Mouse (Mus musculus) liver, embryonic 14.5 days (tissue): ENCODE data around the gene Lpp.

ENCODE experiments used
- CTCF ChIP-seq: IDR thresholded peaks from 2 replicates; pipeline ENCODE4 v1.5.1; 2016; ENCODE audit warnings: antibody characterized with exemption, low read depth, control low read depth
- EP300 ChIP-seq: IDR thresholded peaks from 2 replicates; pipeline ENCODE4 v1.6.1; 2016; ENCODE audit warnings: antibody characterized with exemption, low read depth

DNA sequence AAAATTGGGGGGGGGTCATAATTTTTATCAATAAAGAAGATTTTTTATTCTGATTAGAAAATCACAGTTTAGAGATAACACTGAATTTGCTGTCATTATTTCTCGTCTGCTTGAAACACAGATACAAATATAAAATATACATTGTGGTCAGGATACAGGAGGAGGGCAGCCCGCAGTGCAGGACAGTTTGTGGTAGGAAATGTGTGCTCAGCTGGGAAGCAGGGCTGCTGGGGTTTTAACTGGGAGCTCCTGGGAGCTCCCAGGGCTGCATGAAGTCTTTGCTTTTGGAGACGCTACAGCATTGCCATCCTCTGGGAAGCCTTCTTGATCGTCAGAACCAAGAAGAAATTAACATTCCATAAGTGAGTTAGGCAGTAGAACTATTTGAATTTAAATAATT, 571.8 kb downstream of the Lpp start:
- TF ChIP-seq CTCF, result no peak
- TF ChIP-seq EP300, result no peak
